Mouse (Mus musculus) CH12.LX (cell line): ENCODE measurements around the gene Bad.

Source experiments
- CHD2 ChIP-seq: IDR thresholded peaks from 2 replicates; pipeline ENCODE4 v1.6.1; 2011; ENCODE audit warnings: low read length, improper control_type of control experiment
- CTCF ChIP-seq, 2 experiments: IDR thresholded peaks in 1 of 2; conservative IDR thresholded peaks in 1 of 2; 2 replicates each; pipeline ENCODE4 v1.5.1; 2011 to 2012; ENCODE audit warnings: low read depth in 2 of 2, low read length in 2 of 2, improper control_type of control experiment in 1 of 2, inconsistent platforms in 1 of 2, mild to moderate bottlenecking in 1 of 2, moderate library complexity in 1 of 2
- EP300 ChIP-seq: IDR thresholded peaks from 2 replicates; pipeline ENCODE4 v1.6.1; 2011; ENCODE audit warnings: low read length, improper control_type of control experiment
- MAFK ChIP-seq: IDR thresholded peaks from 2 replicates; pipeline ENCODE4 v1.6.1; 2011; ENCODE audit warnings: low read length, improper control_type of control experiment; ENCODE audit not compliant: insufficient replicate concordance
- MAX ChIP-seq: IDR thresholded peaks from 2 replicates; pipeline ENCODE4 v1.6.1; 2011; ENCODE audit warnings: low read length, improper control_type of control experiment
- MAZ ChIP-seq: IDR thresholded peaks from 2 replicates; pipeline ENCODE4 v1.6.1; 2012; ENCODE audit warnings: low read depth, mild to moderate bottlenecking, inconsistent platforms, low read length, improper control_type of control experiment, moderate library complexity
- POLR2A ChIP-seq: IDR thresholded peaks from 2 replicates; pipeline ENCODE4 v1.6.1; 2011; ENCODE audit warnings: low read depth, mild to moderate bottlenecking, improper control_type of control experiment, low read length
- USF1 ChIP-seq: IDR thresholded peaks from 2 replicates; pipeline ENCODE4 v1.6.1; 2014; ENCODE audit warnings: low read depth, mild to moderate bottlenecking, inconsistent platforms, low read length, improper control_type of control experiment
- ZC3H11A ChIP-seq: IDR thresholded peaks from 2 replicates; pipeline ENCODE4 v1.6.1; 2012; ENCODE audit warnings: low read depth, mild to moderate bottlenecking, inconsistent platforms, low read length, improper control_type of control experiment
- ZKSCAN1 ChIP-seq: IDR thresholded peaks from 2 replicates; pipeline ENCODE4 v1.6.1; 2012; ENCODE audit warnings: low read depth, inconsistent platforms, low read length, improper control_type of control experiment, borderline replicate concordance
- ZNF384 ChIP-seq: IDR thresholded peaks from 2 replicates; pipeline ENCODE4 v1.6.1; 2012; ENCODE audit warnings: low read depth, low read length, improper control_type of control experiment, inconsistent platforms

DNA sequence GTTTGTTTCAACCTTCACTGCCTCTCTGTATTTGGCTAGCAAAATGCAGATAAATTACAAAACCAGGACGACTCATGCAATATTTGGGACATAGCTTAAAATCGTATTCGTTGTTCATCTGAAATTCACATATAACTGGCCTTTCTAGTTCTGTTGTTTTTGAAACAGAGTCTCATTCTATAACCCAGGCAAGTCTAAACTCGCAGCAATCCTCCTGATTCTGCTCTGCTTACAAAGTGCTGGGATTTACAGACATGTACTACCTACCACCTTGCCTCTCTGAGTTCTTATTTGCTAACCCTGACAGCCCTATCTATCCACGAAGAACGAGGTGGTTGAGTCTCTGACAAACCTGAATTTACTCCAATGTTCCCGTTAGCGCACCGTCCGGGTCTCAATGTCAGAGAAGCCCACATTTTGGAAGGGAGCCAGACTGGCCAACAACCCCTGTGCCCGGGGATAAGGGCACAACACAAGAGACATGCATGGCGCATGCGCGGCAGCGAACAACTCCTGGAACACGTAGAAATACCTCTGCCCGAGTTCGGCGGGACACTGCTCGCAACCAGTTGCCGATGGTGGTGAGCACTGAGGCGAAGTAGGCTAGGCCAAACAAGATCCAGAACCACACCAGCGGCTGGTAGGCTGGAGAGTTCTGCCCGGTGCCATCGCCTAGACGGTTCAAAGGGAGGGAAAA, 15.0 kb upstream of the Bad start:
- TF ChIP-seq CHD2 (no peak), EP300 (no peak), MAX (no peak), CTCF (conservative IDR thresholded peaks at IDR 0.05 in 1 of 2, IDR thresholded peaks at IDR 0.05 in 1 of 2; ENCODE audit: low read depth in 2 of 2, low read length in 2 of 2) (no peak), ZKSCAN1 (no peak), POLR2A (no peak), USF1 (no peak), ZC3H11A (no peak), MAZ (no peak), MAFK (no peak), ZNF384 (no peak)
